Mouse (Mus musculus): ENCODE data around the gene Khdc1a. TPM values are rescaled to one million over a fixed set of nuclear protein-coding genes. Genes with fewer than 3 reads are reported as not detected.
"Not testable (repeated sequence)": the region's sequence is repeated elsewhere in the genome, so short reads cannot be mapped to it uniquely, and the experiment has no call there.

Gene Khdc1a
- polyA plus RNA-seq, 1 experiment: not detected

- no peak for DNase-seq
- Histone ChIP-seq H3K27ac (ENCODE audit: insufficient read depth, low read length) (no peak overlapping the region), H3K4me3 (replicated peaks; ENCODE audit: insufficient read depth, low read depth, low read length) (no peak overlapping the region), H3K4me1 (ENCODE audit: control insufficient read depth, insufficient read depth, low read length) (no peaks in the 10 kb centered on the region), H3K27me3 (ENCODE audit: control insufficient read depth, insufficient read depth, low read length) (no peaks in the 10 kb centered on the region)
- TF ChIP-seq POLR2A (IDR thresholded peaks at IDR 0.05; ENCODE audit: borderline replicate concordance, insufficient read depth, low read length) (no peak), CTCF (IDR thresholded peaks at IDR 0.05; ENCODE audit: borderline replicate concordance, insufficient read depth, low read depth, low read length) (no peak)
- 82% methylated on average over 16 of the region's 16 CpGs for WGBS
Observed at GRCm38 (mm10) chr1:21333222-21333973, 16.0 kb upstream of the Khdc1a start.

- no peak for TF ChIP-seq CTCF (IDR thresholded peaks at IDR 0.05; ENCODE audit: borderline replicate concordance, insufficient read depth, low read depth, low read length)
- H3K27me3 ChIP-seq (ENCODE audit: control insufficient read depth, insufficient read depth, low read length): no peaks in the 10 kb centered on the region
- DNase-seq: no peak
- H3K4me1 ChIP-seq (ENCODE audit: control insufficient read depth, insufficient read depth, low read length): no peaks in the 10 kb centered on the region
- H3K27ac ChIP-seq (ENCODE audit: insufficient read depth, low read length): no peak overlapping the region
- H3K4me3 ChIP-seq (replicated peaks; ENCODE audit: insufficient read depth, low read depth, low read length): no peak overlapping the region
Observed at GRCm38 (mm10) chr1:21335836-21336235, 13.6 kb upstream of the Khdc1a start.

DNA sequence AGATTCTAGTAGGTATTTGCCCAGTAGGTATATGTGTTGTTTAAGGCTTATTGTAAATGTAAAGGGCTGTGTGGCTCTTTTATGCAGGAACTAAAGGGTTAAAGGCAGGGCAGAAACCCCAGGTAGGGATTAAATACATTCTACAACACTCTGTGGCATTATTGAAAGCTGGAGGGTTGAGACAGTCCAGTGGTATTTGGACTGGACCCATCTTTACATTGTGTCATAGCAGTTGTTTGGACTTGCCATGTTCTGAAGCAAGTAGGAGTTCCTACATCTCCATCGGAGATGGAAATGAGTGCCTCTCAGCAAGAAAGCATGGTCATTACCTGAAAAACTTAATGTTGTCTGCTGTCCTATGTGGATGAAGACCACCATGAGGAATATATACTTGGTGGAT, 8.7 kb upstream of the Khdc1a start:
- 98% methylated on average over 1 of the region's 1 CpGs for WGBS
- H3K27me3 ChIP-seq (ENCODE audit: control insufficient read depth, insufficient read depth, low read length): no peaks in the 10 kb centered on the region
- TF ChIP-seq POLR2A (IDR thresholded peaks at IDR 0.05; ENCODE audit: borderline replicate concordance, insufficient read depth, low read length) (no peak), CTCF (IDR thresholded peaks at IDR 0.05; ENCODE audit: borderline replicate concordance, insufficient read depth, low read depth, low read length) (no peak)
- H3K4me3 ChIP-seq (replicated peaks; ENCODE audit: insufficient read depth, low read depth, low read length): no peak overlapping the region
- no peaks in the 10 kb centered on the region for H3K4me1 ChIP-seq (ENCODE audit: control insufficient read depth, insufficient read depth, low read length)
- DNase-seq: no peak
- H3K27ac ChIP-seq (ENCODE audit: insufficient read depth, low read length): no peak overlapping the region

GRCm38 (mm10) chr1:21344253-21344652, 5.2 kb upstream of the Khdc1a start:
- TF ChIP-seq CTCF (IDR thresholded peaks at IDR 0.05; ENCODE audit: borderline replicate concordance, insufficient read depth, low read depth, low read length) (peak; percentile 48), POLR2A (IDR thresholded peaks at IDR 0.05; ENCODE audit: borderline replicate concordance, insufficient read depth, low read length) (no peak)
- Histone ChIP-seq H3K4me1 (ENCODE audit: control insufficient read depth, insufficient read depth, low read length) (no peaks in the 10 kb centered on the region), H3K27me3 (ENCODE audit: control insufficient read depth, insufficient read depth, low read length) (no peaks in the 10 kb centered on the region), H3K27ac (ENCODE audit: insufficient read depth, low read length) (no peak overlapping the region), H3K4me3 (replicated peaks; ENCODE audit: insufficient read depth, low read depth, low read length) (no peak overlapping the region)
- peak; percentile 24 to 32 for DNase-seq
- WGBS: 65% methylated on average over 4 of the region's 4 CpGs

DNA sequence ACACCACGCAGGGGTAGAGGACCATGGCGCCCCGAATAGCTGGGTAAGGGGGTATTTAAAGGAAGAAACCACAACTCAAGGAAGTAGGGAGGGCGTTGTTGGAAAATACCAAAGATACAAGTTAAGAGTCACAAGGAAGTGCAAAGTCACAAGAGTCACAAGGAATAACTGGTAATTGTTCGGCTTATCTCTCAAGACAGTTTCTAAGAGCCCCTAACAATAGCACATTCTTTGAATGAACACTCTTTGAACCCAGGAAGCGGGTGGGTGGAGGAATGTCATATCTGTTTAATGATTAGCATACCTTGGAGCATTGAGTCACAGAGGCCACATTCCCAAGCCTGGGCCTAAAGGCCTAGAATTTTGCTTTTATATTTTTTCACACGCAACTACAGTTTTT, 4.7 kb upstream of the Khdc1a start:
- not testable (repeated sequence) for H3K4me3 ChIP-seq (replicated peaks; ENCODE audit: insufficient read depth, low read depth, low read length); H3K4me1 ChIP-seq (ENCODE audit: control insufficient read depth, insufficient read depth, low read length); DNase-seq; H3K27me3 ChIP-seq (ENCODE audit: control insufficient read depth, insufficient read depth, low read length); H3K27ac ChIP-seq (ENCODE audit: insufficient read depth, low read length)
- WGBS: 89% methylated on average over 7 of the region's 7 CpGs

DNA sequence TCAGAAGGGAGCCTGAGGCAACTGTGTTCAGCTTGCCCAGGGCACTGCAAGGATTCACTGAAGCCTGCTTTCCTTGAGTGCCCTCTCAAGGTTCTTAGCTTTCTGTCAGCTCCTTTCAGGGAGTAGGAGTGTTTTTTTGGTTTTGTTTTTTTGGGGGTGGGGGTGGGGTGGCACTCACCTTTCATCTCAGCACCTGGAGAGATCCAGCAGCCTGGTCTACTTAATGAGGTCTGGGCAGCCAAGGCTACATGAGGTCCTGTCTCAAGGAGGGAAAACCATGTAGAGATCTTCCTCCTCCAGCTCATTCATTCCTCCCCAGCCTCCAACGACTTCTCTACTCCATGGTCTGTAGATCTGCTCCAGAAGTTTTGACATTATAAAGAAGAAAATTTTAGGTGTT, 18.6 kb downstream of the Khdc1a start, which contains the start of gene Khdc1c:
Khdc1c (plus strand) TSS at position 301 of the 400 bp plus-strand sequence.
- not testable (repeated sequence) for DNase-seq; H3K27ac ChIP-seq (ENCODE audit: insufficient read depth, low read length)
- WGBS: 46% methylated on average over 1 of the region's 1 CpGs

GRCm38 (mm10) chr1:21383256-21383655, 33.8 kb downstream of the Khdc1a start, which contains the start of gene Khdc1b:
Gene Khdc1b (plus strand): TSS chr1:21383556.
- 90% methylated on average over 1 of the region's 1 CpGs for WGBS
- TF ChIP-seq POLR2A (IDR thresholded peaks at IDR 0.05; ENCODE audit: borderline replicate concordance, insufficient read depth, low read length) (no peak), CTCF (IDR thresholded peaks at IDR 0.05; ENCODE audit: borderline replicate concordance, insufficient read depth, low read depth, low read length) (no peak)
- H3K4me3 ChIP-seq (replicated peaks; ENCODE audit: insufficient read depth, low read depth, low read length): no peak within 1 kb of the TSS
- H3K4me1 ChIP-seq (ENCODE audit: control insufficient read depth, insufficient read depth, low read length): no peaks in the 10 kb centered on the region
- H3K27me3 ChIP-seq (ENCODE audit: control insufficient read depth, insufficient read depth, low read length): no peaks in the 10 kb centered on the region
- H3K27ac ChIP-seq (ENCODE audit: insufficient read depth, low read length): no peak within 1 kb of the TSS
- no peak for DNase-seq

More for the DNA sequence above, 18.6 kb downstream of the Khdc1a start, which contains the start of gene Khdc1c:
- H3K4me3 ChIP-seq (replicated peaks; ENCODE audit: insufficient read depth, low read depth, low read length); H3K27me3 ChIP-seq (ENCODE audit: control insufficient read depth, insufficient read depth, low read length); H3K4me1 ChIP-seq (ENCODE audit: control insufficient read depth, insufficient read depth, low read length): not testable (repeated sequence)

DNA sequence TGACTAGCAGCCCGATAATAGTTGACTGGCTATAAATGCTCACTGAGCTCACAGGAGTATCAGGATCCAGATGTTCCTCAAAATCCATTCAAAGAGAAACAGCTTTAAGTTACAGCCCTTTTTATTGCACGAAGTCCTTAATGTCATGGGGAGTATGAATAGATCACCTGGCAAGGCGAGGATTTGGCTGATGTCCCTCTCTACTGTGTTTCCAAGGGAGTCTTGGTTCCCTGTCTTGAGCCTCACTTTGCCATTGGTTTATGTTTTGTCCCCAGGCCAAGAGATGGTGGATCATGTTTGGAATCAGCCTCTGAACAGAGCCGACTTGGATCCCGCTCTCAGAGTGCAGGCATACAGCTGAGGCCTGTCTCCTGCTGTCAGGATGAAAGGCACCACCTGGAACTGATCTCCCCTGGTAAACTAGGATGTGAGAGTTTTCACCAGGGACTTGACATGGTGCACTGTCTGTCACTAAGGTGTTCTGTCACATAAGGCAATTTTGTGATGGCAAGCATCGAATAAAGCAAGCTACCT, 41.8 kb downstream of the Khdc1a start:
- Histone ChIP-seq H3K4me3 (replicated peaks; ENCODE audit: insufficient read depth, low read depth, low read length) (no peak overlapping the region), H3K27me3 (ENCODE audit: control insufficient read depth, insufficient read depth, low read length) (no peaks in the 10 kb centered on the region; the same call in 1 of the 2 replicates), H3K27ac (ENCODE audit: insufficient read depth, low read length) (no peak overlapping the region), H3K4me1 (ENCODE audit: control insufficient read depth, insufficient read depth, low read length) (no peaks in the 10 kb centered on the region)
- 50% methylated on average over 6 of the region's 6 CpGs for WGBS
- DNase-seq: no peak
- TF ChIP-seq CTCF (IDR thresholded peaks at IDR 0.05; ENCODE audit: borderline replicate concordance, insufficient read depth, low read depth, low read length): no peak
- no peak for TF ChIP-seq POLR2A (IDR thresholded peaks at IDR 0.05; ENCODE audit: borderline replicate concordance, insufficient read depth, low read length)

Other genes with a start within 250 kb of the Khdc1a start
- gene Tmem14a, start 131.1 kb upstream of the Khdc1a start, polyA plus RNA-seq (2012; rRNA removed): 36.9 and 38.7 TPM in 2 replicates
- gene Gsta3, start 109.1 kb upstream of the Khdc1a start, polyA plus RNA-seq (2012; rRNA removed): 2.0 and 2.1 TPM in 2 replicates
- gene Khdc1c, start 18.7 kb downstream of the Khdc1a start, polyA plus RNA-seq (2012; rRNA removed): not detected in 2 replicates
- not detected in 2 replicates for gene Khdc1b, start 33.9 kb downstream of the Khdc1a start, polyA plus RNA-seq (2012; rRNA removed)

Data from cerebellum, adult 2 months (tissue).